Mouse (Mus musculus): Measurements from ENCODE around the gene Dis3l2. TPM values are rescaled to one million over a fixed set of nuclear protein-coding genes. Genes with fewer than 3 reads are reported as not detected.

The Dis3l2 gene
- total and polyA plus RNA-seq, 3 experiments: 11.2 to 14.9 (median 14.8) TPM

GRCm38 (mm10) chr1:86733160-86733821 is 29.7 kb downstream of the Dis3l2 start:
- no peak for DNase-seq

- DNase-seq: no peak
Observed at GRCm38 (mm10) chr1:86736414-86736813, 32.8 kb downstream of the Dis3l2 start.

- DNase-seq: no peak
Observed at GRCm38 (mm10) chr1:86742896-86743295, 39.3 kb downstream of the Dis3l2 start.

GRCm38 (mm10) chr1:86747034-86747433 is 43.4 kb downstream of the Dis3l2 start:
- DNase-seq: no peak

- no peak for DNase-seq
Observed at GRCm38 (mm10) chr1:86750094-86750493, 46.5 kb downstream of the Dis3l2 start.

GRCm38 (mm10) chr1:86753416-86753815 is 49.8 kb downstream of the Dis3l2 start:
- no peak for DNase-seq

GRCm38 (mm10) chr1:86754335-86754734 is 50.7 kb downstream of the Dis3l2 start:
- DNase-seq: no peak

GRCm38 (mm10) chr1:86758091-86758490 is 54.5 kb downstream of the Dis3l2 start:
- no peak for DNase-seq

GRCm38 (mm10) chr1:86762161-86762560 is 58.6 kb downstream of the Dis3l2 start:
- DNase-seq: no peak

- no peak for DNase-seq
Observed at GRCm38 (mm10) chr1:86801241-86801640, 97.6 kb downstream of the Dis3l2 start.

- DNase-seq: no peak
Observed at GRCm38 (mm10) chr1:86811756-86812155, 108.1 kb downstream of the Dis3l2 start.

- DNase-seq: peak; percentile 60
Observed at GRCm38 (mm10) chr1:86822266-86822665, 118.7 kb downstream of the Dis3l2 start.

GRCm38 (mm10) chr1:86834351-86834987 is 130.9 kb downstream of the Dis3l2 start:
- DNase-seq: no peak

GRCm38 (mm10) chr1:86834988-86835387 is 131.4 kb downstream of the Dis3l2 start:
- no peak for DNase-seq

- DNase-seq: no peak
Observed at GRCm38 (mm10) chr1:86850754-86851153, 147.1 kb downstream of the Dis3l2 start.

- no peak for DNase-seq
Observed at GRCm38 (mm10) chr1:86858876-86859275, 155.3 kb downstream of the Dis3l2 start.

GRCm38 (mm10) chr1:86859371-86859770 is 155.8 kb downstream of the Dis3l2 start:
- no peak for DNase-seq

- DNase-seq: no peak
Observed at GRCm38 (mm10) chr1:86873745-86874144, 170.1 kb downstream of the Dis3l2 start.

- no peak for DNase-seq
Observed at GRCm38 (mm10) chr1:86878743-86879142, 175.1 kb downstream of the Dis3l2 start.

GRCm38 (mm10) chr1:86879547-86879946 is 175.9 kb downstream of the Dis3l2 start:
- DNase-seq: no peak

GRCm38 (mm10) chr1:86887060-86887459 is 183.5 kb downstream of the Dis3l2 start:
- DNase-seq: no peak

- DNase-seq: no peak
Observed at GRCm38 (mm10) chr1:86912481-86912880, 208.9 kb downstream of the Dis3l2 start.

- DNase-seq: no peak
Observed at GRCm38 (mm10) chr1:86913896-86914295, 210.3 kb downstream of the Dis3l2 start.

GRCm38 (mm10) chr1:86914697-86915096 is 211.1 kb downstream of the Dis3l2 start:
- no peak for DNase-seq
